Mouse (Mus musculus) limb, embryonic 15.5 days (tissue): ENCODE data around the gene Camk1d. TPM values are rescaled to one million over a fixed set of nuclear protein-coding genes. Genes with fewer than 3 reads are reported as not detected.

Experiments used
- ATAC-seq: fragments of 200-750 bp; cut with Nextera tagmentation; 2 replicates; pipeline ENCODE4 v1.8.0; 2017; ENCODE audit warnings: low read depth, moderate TSS enrichment; ENCODE audit not compliant: insufficient number of reproducible peaks, low FRiP score, low TSS enrichment
- H3K27ac ChIP-seq: fragments of 300-500 bp; sonication (generic); 2 replicates; pipeline ENCODE4 v1.5.1; 2015; ENCODE audit warnings: moderate library complexity, mild to moderate bottlenecking, inconsistent platforms
- H3K27me3 ChIP-seq: fragments of 300-500 bp; sonication (generic); 2 replicates; pipeline ENCODE4 v1.6.1; 2015; ENCODE audit warnings: inconsistent platforms
- H3K36me3 ChIP-seq: fragments of 300-500 bp; sonication (generic); 2 replicates; pipeline ENCODE4 v1.6.1; 2015; ENCODE audit warnings: inconsistent platforms
- H3K4me1 ChIP-seq: fragments of 300-500 bp; sonication (generic); 2 replicates; pipeline ENCODE4 v1.6.1; 2015; ENCODE audit warnings: inconsistent platforms
- H3K4me2 ChIP-seq: fragments of 300-500 bp; sonication (generic); 2 replicates; pipeline ENCODE4 v1.6.1; 2015; ENCODE audit warnings: mild to moderate bottlenecking, inconsistent platforms
- H3K4me3 ChIP-seq: fragments of 300-500 bp; sonication (generic); 2 replicates; pipeline ENCODE4 v1.5.1; 2015; ENCODE audit warnings: mild to moderate bottlenecking, inconsistent platforms
- H3K9ac ChIP-seq: fragments of 300-500 bp; sonication (generic); 2 replicates; pipeline ENCODE4 v1.6.1; 2015; ENCODE audit warnings: inconsistent platforms
- H3K9me3 ChIP-seq: fragments of 300-500 bp; sonication (generic); 2 replicates; pipeline ENCODE4 v1.6.1; 2016; ENCODE audit warnings: inconsistent platforms
- WGBS: fragments of 180-500 bp; shearing (Covaris S2); methylation state at CpG from one replicate; pipeline ENCODE4 v1.1.7; 2015; 5-methylcytosine and 5-hydroxymethylcytosine counted together
- polyA plus RNA-seq: library from polyadenylated mRNA; unstranded; fragments of >200 nt; fragmentation: Nextera tagmentation; extraction: Ambion mirVana; gene quantifications from 2 replicates; pipeline ENCODE4 v1.2.1, GENCODE M21; 2015

Camk1d gene
- polyA plus RNA-seq, 1 experiment from 2014 or later = 8.4 TPM

DNA sequence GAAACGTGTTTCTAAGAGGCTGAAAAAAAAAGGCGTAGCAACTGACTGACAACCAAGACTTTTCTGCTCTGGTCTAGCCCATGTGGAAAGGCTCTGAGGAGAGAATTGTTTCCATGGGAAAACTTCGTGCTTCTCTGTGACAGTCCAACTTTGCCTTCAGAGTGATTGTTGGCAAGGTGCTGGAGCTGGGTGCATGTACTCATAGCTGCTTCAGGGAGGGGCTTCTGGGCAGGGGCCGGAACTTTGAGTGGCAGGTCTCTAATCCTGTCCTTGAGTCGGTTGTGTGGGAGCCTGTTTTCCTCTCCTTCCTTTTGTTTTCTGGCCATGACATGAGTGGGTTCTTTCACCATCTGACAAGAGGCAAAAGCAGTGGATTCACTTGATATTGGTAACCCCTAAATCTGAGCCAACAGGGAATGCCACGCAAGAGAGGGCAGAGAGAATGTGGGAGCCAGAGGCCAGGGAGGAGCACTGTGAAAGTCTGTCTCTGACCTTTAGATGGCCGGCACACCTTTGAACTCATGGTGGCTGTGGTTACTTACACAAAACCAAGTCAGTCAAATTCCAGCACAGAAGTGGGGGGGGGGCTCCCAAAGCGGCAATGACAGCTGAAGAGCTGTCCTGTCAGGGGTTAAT lies 392.5 kb downstream of the Camk1d start:
- H3K36me3 ChIP-seq = no peaks in the 10 kb centered on the region
- ATAC-seq = no peak
- H3K9me3 ChIP-seq = no peaks in the 10 kb centered on the region
- no peak overlapping the region for H3K9ac ChIP-seq
- H3K4me3 ChIP-seq = no peak overlapping the region
- H3K27me3 ChIP-seq = no peaks in the 10 kb centered on the region
- 72% methylated on average over 8 of the region's 8 CpGs for WGBS
- no peak overlapping the region for H3K4me2 ChIP-seq
- H3K27ac ChIP-seq = no peak overlapping the region
- H3K4me1 ChIP-seq = peaks cover 3% of the 10 kb centered on the region; the same call in 1 of the 2 replicates

DNA sequence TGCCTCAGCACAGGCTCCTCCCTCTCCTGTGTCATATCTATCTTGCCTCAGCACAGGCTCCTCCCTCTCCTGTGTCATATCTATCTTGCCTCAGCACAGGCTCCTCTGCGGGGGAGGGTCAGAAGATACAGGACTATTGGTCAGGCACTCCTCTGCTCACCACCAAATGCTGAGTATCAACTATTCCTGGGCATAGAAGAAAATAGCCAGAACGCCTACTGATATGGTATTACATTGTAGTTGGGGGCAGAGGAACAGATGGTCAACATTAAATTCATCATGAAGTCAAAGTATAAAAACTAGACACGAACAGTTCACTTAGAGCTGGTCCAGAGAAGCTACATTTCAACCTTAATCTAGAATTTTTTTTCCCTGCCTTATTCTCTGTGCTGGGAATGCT lies 395.2 kb downstream of the Camk1d start:
- Histone ChIP-seq H3K9me3 (no peaks in the 10 kb centered on the region), H3K36me3 (no peaks in the 10 kb centered on the region), H3K4me1 (peaks cover 17% of the 10 kb centered on the region; the same call in 1 of the 2 replicates), H3K27me3 (no peaks in the 10 kb centered on the region), H3K4me3 (no peak overlapping the region), H3K4me2 (no peak overlapping the region), H3K9ac (no peak overlapping the region), H3K27ac (no peak overlapping the region)
- ATAC-seq = no peak
- 84% methylated on average over 3 of the region's 3 CpGs for WGBS

DNA sequence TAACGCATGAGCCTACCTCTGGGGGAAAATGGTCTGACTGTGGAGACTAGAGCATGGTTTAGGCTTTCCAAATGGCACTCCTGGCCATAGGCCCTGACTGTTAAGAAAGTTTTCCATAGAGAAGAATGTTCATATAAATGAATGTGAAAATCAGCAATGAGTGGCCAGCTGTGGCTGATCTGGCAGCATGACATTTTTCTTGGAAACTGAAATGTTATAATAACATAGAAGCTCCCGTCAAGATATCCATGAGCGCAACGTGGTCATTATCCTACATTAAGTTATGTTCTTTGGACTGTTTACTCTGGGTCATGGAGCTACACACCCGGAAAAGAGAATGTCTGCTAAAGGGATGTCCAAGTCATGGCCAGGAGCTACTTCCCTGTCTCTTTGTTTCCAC lies 397.6 kb downstream of the Camk1d start:
- Histone ChIP-seq H3K4me2 (no peak overlapping the region), H3K36me3 (no peaks in the 10 kb centered on the region), H3K4me3 (no peak overlapping the region), H3K4me1 (peaks cover 14% of the 10 kb centered on the region; the same call in 1 of the 2 replicates), H3K9ac (no peak overlapping the region), H3K9me3 (no peaks in the 10 kb centered on the region), H3K27me3 (no peaks in the 10 kb centered on the region), H3K27ac (no peak overlapping the region)
- 64% methylated on average over 5 of the region's 5 CpGs for WGBS
- no peak for ATAC-seq

DNA sequence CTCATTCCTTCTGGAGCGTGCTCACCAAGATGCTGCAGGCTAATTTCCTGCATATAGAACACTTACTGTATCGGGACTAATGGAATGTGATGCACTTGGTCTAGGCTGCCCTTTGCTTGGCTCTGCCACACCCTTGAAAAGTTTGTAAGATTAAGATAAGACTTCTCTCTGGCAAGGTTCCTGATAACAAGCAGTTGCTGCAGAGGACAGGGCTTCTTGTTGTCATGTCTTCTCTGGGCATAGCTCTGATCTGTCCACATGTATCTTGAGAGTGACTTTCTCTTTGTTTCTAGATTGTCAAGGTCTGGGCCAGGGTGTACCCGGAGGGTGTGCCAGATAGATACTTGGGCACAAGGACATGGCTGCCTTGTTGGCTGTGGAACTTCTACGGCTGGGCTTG lies 398.1 kb downstream of the Camk1d start:
- H3K9ac ChIP-seq = no peak overlapping the region
- ATAC-seq = no peak

GRCm38 (mm10) chr2:5315291-5315828 lies 399.0 kb downstream of the Camk1d start:
- WGBS = 63% methylated on average over 8 of the region's 8 CpGs
- Histone ChIP-seq H3K27me3 (no peaks in the 10 kb centered on the region), H3K27ac (no peak overlapping the region), H3K4me2 (no peak overlapping the region), H3K36me3 (no peaks in the 10 kb centered on the region), H3K4me3 (no peak overlapping the region), H3K9me3 (no peaks in the 10 kb centered on the region), H3K4me1 (peaks cover 14% of the 10 kb centered on the region; the same call in 1 of the 2 replicates), H3K9ac (no peak overlapping the region)
- no peak for ATAC-seq

More for the DNA sequence above, 398.1 kb downstream of the Camk1d start:
- Histone ChIP-seq H3K27ac (no peak overlapping the region), H3K9me3 (no peaks in the 10 kb centered on the region), H3K27me3 (no peaks in the 10 kb centered on the region), H3K36me3 (no peaks in the 10 kb centered on the region), H3K4me2 (no peak overlapping the region), H3K4me1 (peaks cover 14% of the 10 kb centered on the region; the same call in 1 of the 2 replicates), H3K4me3 (no peak overlapping the region)
- 86% methylated on average over 4 of the region's 4 CpGs for WGBS

DNA sequence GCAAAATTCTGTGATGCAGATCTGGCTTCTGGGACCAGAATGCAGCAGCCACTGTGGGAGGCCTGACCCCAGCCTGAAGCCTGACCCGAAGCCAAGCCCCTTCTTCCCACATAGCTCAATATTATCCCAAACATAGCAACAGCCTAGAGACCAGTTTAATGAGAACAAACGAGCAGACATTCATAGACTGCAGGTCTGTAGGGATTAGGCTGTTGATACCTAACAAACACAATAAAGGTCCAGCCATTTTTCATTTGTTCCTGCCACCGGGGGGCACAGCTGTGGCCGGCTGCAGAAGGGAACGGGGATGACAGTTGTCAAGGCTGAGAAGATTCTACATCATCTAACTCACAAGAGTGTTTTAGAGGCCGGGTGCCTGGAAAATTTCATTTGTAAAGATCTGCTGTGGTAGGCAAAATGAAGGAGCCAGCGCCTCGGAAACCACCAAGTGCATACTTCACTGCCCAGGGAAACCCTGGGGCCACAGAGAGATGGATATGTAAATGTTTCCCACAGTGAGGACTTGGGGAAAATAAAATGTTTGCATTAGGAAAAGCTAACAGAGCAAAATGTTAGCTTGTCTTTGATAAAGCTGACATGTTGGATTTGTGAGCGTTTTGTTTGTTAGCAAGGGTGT lies 399.7 kb downstream of the Camk1d start:
- H3K27ac ChIP-seq = no peak overlapping the region
- no peak for ATAC-seq
- 35% methylated on average over 9 of the region's 9 CpGs for WGBS

DNA sequence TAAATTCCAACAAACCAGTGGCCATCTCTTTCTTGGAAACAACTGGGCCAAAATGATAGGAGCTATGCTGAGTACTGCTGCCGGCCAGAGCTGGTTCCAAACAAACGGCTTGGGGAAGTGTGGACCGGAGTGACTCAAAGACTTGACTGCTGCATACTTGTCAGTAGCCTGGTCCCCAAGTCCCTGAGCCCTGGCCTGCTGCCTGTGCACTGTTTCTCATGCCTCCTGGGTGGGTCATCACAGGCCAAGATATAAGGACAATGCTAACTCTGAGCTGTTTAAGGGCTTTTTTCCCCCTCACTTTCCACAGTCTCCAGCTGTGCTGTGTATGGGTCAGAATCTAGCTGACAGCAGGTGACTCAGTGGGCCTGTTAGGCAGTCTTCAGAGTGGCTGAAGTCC lies 409.2 kb downstream of the Camk1d start:
- Histone ChIP-seq H3K9me3 (no peaks in the 10 kb centered on the region), H3K9ac (no peak overlapping the region), H3K27me3 (no peaks in the 10 kb centered on the region), H3K4me3 (no peak overlapping the region), H3K4me2 (no peak overlapping the region), H3K27ac (no peak overlapping the region), H3K36me3 (no peaks in the 10 kb centered on the region), H3K4me1 (no peaks in the 10 kb centered on the region)
- WGBS = 80% methylated on average over 3 of the region's 3 CpGs
- no peak for ATAC-seq

More for the DNA sequence above, 399.7 kb downstream of the Camk1d start:
- Histone ChIP-seq H3K9me3 (no peaks in the 10 kb centered on the region), H3K9ac (no peak overlapping the region), H3K27me3 (no peaks in the 10 kb centered on the region), H3K4me3 (no peak overlapping the region), H3K4me1 (peaks cover 14% of the 10 kb centered on the region; the same call in 1 of the 2 replicates), H3K4me2 (no peak overlapping the region), H3K36me3 (no peaks in the 10 kb centered on the region)

GRCm38 (mm10) chr2:5304451-5304850 lies 409.9 kb downstream of the Camk1d start:
- H3K9ac ChIP-seq = no peak overlapping the region
- H3K27me3 ChIP-seq = no peaks in the 10 kb centered on the region
- no peak overlapping the region for H3K27ac ChIP-seq
- no peak overlapping the region for H3K4me3 ChIP-seq
- WGBS = 86% methylated on average over 12 of the region's 12 CpGs
- no peaks in the 10 kb centered on the region for H3K4me1 ChIP-seq
- no peaks in the 10 kb centered on the region for H3K36me3 ChIP-seq
- H3K4me2 ChIP-seq = no peak overlapping the region
- ATAC-seq = no peak
- no peaks in the 10 kb centered on the region for H3K9me3 ChIP-seq

DNA sequence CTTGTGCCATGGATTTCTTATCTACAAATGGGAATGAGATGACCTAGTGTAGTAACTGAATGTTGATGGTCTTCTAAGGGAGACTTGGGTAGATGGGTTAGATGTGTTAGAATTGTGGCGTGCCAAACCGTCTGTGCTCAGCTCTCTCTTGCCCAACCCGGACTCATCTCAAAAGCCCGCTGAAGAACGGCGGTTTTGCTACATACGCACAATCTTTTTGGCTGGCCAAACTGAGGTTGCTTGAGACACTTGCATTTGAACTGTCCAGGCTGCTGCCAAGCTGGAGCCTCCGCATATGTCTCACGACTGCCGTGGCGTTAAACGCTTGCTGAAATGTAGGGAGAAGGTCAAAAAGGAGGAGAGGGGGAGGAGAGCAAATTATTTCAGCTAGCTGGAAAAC lies 413.0 kb downstream of the Camk1d start:
- Histone ChIP-seq H3K4me2 (no peak overlapping the region), H3K4me3 (no peak overlapping the region), H3K9ac (no peak overlapping the region), H3K27me3 (no peaks in the 10 kb centered on the region), H3K4me1 (no peaks in the 10 kb centered on the region), H3K36me3 (no peaks in the 10 kb centered on the region), H3K27ac (no peak overlapping the region), H3K9me3 (no peaks in the 10 kb centered on the region)
- 91% methylated on average over 12 of the region's 12 CpGs for WGBS
- no peak for ATAC-seq

- Histone ChIP-seq H3K9ac (no peak overlapping the region), H3K36me3 (no peaks in the 10 kb centered on the region), H3K4me3 (no peak overlapping the region), H3K9me3 (no peaks in the 10 kb centered on the region), H3K4me1 (peaks cover 10% of the 10 kb centered on the region; the same call in 1 of the 2 replicates), H3K27me3 (no peaks in the 10 kb centered on the region), H3K27ac (no peak overlapping the region), H3K4me2 (no peak overlapping the region)
- no peak for ATAC-seq
- WGBS = 78% methylated on average over 10 of the region's 10 CpGs
These were observed 416.2 kb downstream of the Camk1d start for GRCm38 (mm10) chr2:5298071-5298470.

DNA sequence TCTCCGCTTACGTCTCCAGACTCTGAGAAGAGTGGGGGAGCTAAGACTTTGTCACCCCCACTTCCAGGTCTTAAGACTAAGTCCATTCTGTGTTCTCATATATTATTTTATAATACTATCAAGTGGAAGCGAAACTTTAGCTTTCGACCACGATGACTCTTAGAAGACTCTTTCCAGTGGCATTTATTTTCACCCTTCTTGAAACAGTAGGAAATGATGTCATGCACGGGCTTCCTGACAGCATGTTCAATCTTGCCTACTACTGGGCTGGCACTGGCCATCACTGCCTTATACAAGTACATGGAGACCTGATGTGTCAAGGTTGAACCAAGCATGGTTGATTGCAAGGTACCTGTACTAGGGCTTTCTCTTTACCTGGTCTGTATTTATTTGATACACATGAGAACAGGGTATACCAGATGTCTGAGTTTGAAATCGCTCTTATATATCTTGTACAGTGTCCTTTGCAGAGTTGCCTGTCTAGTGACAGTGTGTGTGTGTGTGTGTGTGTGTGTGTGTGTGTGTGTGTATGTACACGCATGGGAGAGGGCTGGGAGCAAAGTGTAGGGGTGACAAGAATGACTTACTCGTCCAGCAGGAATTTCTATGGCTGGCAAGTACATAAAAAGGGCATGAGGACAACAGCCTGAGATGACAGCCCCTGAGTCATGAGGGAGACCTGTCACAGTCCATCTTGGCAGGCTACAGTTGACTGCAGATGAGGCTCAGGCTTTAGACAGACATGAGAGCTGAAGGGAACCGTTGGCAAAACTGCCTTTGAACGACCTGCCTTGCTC lies 417.4 kb downstream of the Camk1d start:
- H3K4me1 ChIP-seq = peaks cover 10% of the 10 kb centered on the region; the same call in 1 of the 2 replicates
- H3K27me3 ChIP-seq = no peaks in the 10 kb centered on the region
- no peak overlapping the region for H3K9ac ChIP-seq
- H3K36me3 ChIP-seq = no peaks in the 10 kb centered on the region
- H3K4me2 ChIP-seq = no peak overlapping the region
- H3K9me3 ChIP-seq = no peaks in the 10 kb centered on the region
- no peak overlapping the region for H3K27ac ChIP-seq
- 89% methylated on average over 11 of the region's 11 CpGs for WGBS
- ATAC-seq = no peak
- H3K4me3 ChIP-seq = no peak overlapping the region

DNA sequence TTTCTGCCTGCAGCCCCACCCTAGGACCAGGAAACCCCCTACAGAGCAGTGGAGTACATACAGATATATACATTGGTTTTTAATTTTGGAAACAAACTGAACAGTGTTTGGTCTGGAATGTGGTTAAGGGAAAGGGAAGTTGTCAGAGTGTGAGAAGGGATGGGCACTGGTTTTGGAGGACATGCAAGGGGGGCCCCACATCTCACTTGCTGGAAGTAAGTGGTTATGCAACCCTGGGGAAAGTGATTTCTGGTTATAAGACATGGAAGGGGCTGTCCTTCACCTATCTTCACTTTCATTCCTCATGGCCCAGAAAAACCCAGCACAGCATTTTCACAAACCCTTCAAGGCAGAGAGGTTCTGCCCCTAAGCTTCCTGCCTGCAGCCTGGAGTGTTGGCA lies 419.2 kb downstream of the Camk1d start:
- Histone ChIP-seq H3K27me3 (no peaks in the 10 kb centered on the region), H3K27ac (0 out of 2 replicates have a peak overlapping the region, but pooled peaks have one; percentile 4), H3K9ac (no peak overlapping the region), H3K9me3 (no peaks in the 10 kb centered on the region), H3K4me3 (no peak overlapping the region), H3K4me2 (no peak overlapping the region), H3K36me3 (no peaks in the 10 kb centered on the region), H3K4me1 (peaks cover 10% of the 10 kb centered on the region; the same call in 1 of the 2 replicates)
- ATAC-seq = no peak
